Mouse (Mus musculus): Measurements from ENCODE around the gene Gm45785. TPM values are rescaled to one million over a fixed set of nuclear protein-coding genes. Genes with fewer than 3 reads are reported as not detected.
"Not testable (repeated sequence)": the region's sequence is repeated elsewhere in the genome, so short reads cannot be mapped to it uniquely, and the experiment has no call there.

Gm45785 gene
- 1 to 10 TPM in 1 of 26 experiments, under 1 TPM in 1, not detected in 24; 0.82 to 2.4 TPM for total RNA-seq (2018; cell fraction: chromatin; rRNA removed)
- not detected for total RNA-seq (2018; cell fraction: cytosol; rRNA removed)
- total RNA-seq (2018; cell fraction: nucleus; rRNA removed): not detected
- not detected in 3 replicates for polyA plus RNA-seq (2018)

DNA sequence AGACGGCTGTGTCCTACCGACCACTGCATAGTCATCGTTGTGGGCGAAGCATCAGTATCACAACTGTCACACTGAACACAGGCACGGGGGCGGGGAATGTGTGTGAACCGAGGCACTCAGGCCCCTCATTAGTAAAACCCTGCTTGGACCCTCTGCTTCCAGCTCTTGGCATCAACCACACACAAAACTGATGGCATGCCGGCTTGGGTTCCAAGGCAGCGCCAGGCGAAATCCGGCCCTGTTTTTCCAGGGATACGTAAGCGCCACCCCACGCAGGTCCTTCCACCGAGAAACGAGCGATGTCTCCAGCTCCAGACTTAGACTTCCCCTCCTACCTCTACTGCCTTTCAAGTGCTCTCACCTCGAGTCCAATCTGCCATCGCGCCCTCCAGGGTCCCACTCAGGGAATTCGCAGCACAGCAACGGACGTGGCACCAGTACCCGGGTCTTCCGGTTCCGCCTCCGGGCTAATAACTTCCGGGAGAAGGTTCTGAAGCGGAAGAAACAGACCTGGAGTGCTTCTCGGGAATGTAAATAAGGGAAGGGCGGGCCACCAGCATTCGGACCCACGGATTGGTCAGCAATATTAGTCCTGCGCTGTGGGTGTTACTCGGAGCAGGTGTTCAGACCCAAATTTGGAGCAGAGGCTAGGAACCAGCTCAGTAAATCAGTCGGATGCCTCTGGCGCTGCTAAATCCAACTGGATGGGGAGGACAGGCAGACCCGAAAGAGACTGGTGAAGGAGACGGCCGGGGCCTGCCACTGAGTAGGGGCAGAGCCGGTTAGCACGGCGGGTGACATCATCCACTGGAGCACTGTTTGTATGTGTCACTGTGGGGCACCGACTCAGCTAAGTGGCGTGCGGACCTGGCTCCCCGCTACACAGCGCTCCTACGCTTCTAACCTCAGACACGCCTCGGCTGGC, at the start of gene Gm45785:
Gene Gm45785 (minus strand): TSS at position 472 of the 925 bp plus-strand sequence.
- Histone ChIP-seq H3K4me3 (ENCODE audit: inconsistent target) (peak within 1 kb of the TSS; percentile 90), H3K79me2 (ENCODE audit: inconsistent target) (peaks cover 73% of the 10 kb centered on the region), H3K27ac (peak within 1 kb of the TSS; percentile 91), H3K36me3 (ENCODE audit: inconsistent target) (peaks cover 40% of the 10 kb centered on the region)
- WGBS (ENCODE audit: missing documents): under 1% methylated on average over 51 of the region's 51 CpGs

DNA sequence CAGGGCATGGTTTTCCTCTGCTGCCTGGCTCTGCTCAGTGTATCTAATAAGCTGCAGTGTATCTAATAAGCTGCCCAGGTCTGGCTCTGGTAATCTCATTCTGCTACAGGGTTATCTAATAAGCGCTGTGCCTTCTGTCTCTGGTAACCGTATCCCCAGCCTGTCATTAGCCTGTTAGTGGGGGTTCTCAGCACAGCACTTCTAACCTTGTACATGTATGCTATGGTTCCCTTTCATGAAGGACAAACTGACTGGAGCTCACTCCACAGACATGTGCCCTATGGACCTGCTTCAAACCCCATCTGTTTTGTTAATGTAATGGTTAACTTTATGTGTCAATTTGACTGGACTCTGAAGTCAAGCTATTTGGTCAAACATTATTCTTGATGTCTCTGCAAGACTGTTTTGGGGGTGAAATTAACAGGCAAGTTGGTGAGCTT, 49.5 kb upstream of the Gm45785 start:
- 92% methylated on average over 2 of the region's 2 CpGs for WGBS (ENCODE audit: missing documents)
- H3K4me3 ChIP-seq (ENCODE audit: inconsistent target): no peak overlapping the region

DNA sequence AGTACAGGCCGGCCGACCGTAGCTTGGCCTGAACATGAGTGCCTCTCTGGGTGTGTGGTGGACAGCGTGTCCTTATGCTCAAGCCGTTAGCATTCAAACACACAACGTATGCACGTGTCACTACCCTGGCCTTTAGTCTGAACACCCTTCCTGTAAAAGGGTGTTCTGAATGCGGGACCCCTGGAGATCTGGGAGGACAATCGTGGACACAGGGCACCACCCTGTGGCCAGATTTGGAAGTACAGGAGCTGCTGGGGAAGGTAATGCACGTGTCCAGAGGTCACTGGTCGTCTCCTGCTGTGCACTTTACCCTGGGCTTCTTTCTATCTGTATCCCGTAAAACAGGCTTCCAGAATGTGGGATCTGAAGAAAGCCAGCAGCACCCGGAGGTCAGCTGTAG, 47.1 kb upstream of the Gm45785 start:
- 28% methylated on average over 13 of the region's 13 CpGs for WGBS (ENCODE audit: missing documents)
- H3K36me3 ChIP-seq (ENCODE audit: inconsistent target): peaks cover 13% of the 10 kb centered on the region

More for the DNA sequence above, 49.5 kb upstream of the Gm45785 start:
- Histone ChIP-seq H3K27ac (no peak overlapping the region), H3K79me2 (ENCODE audit: inconsistent target) (no peaks in the 10 kb centered on the region), H3K36me3 (ENCODE audit: inconsistent target) (no peaks in the 10 kb centered on the region)

DNA sequence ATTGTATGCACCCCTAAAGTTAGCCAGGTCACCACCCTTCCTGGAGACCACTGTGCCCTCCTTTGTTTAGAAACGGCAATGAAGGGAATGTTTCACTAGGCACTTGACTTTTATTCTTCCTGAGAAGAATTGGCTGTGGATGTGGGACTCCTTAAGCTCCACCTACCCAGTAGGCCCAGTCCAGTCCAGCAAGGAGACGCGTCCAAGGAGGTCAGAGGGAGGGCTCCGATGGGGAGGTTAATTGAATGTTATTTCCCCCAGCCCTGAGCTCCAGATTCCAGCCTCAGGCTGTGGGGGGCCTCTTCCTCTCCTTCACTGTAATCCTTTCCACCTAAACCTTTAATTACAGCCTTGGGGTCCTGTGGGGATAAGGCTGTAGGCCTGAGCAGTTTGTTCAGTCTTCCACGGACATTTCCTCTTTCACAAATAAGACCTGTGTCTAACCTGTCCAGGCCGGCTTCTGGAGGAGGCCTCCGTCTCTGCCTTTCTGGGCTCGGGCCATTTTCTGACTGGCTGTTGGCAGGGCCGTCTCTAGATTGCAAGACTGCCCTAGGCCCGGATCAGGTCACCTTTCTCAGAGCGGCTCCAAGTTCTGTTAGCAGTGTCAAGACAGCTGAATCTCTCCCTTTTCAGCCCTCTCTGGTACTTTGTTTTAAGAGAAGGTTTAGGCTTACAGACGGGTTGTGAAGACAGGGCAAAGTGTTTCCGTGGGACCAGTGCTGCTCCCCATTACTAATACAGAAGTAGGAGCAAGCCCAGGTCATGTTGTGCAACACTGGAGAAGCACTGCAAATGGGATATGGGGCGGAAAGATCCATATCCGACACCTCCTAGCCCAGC, 46.1 kb upstream of the Gm45785 start:
- H3K36me3 ChIP-seq (ENCODE audit: inconsistent target): peaks cover 22% of the 10 kb centered on the region
- H3K4me3 ChIP-seq (ENCODE audit: inconsistent target): no peak overlapping the region
- WGBS (ENCODE audit: missing documents): 91% methylated on average over 15 of the region's 15 CpGs
- H3K79me2 ChIP-seq (ENCODE audit: inconsistent target): no peaks in the 10 kb centered on the region
- H3K27ac ChIP-seq: no peak overlapping the region

More for the DNA sequence above, 47.1 kb upstream of the Gm45785 start:
- no peak overlapping the region for H3K27ac ChIP-seq
- no peak overlapping the region for H3K4me3 ChIP-seq (ENCODE audit: inconsistent target)
- H3K79me2 ChIP-seq (ENCODE audit: inconsistent target): no peaks in the 10 kb centered on the region

DNA sequence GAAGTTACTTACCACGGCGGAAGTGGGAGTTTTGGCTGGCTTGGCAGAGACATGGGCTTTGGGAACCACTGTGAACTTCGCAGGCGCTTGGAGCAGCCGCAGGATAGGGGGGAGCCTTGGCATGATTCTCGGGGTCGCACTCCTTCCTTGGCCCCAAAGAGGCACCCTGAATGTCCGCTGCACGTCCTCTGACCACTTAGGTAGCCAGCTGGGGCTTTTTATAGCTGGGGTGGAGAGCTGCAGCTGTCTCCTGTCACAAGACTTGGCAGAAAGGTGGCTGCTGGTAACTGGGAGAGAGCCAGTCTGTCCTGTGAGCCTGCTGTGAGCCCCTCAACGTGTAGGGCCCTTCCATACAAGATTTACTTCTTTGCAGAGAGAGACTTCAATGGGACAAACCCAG, 44.1 kb upstream of the Gm45785 start, which contains the start of gene Cox8b:
Gene Cox8b (minus strand): TSS at position 227 of the 400 bp plus-strand sequence.
- Histone ChIP-seq H3K27ac (no peak within 1 kb of the TSS), H3K36me3 (ENCODE audit: inconsistent target) (peaks cover 38% of the 10 kb centered on the region), H3K79me2 (ENCODE audit: inconsistent target) (no peaks in the 10 kb centered on the region), H3K4me3 (ENCODE audit: inconsistent target) (no peak within 1 kb of the TSS)
- 86% methylated on average over 10 of the region's 10 CpGs for WGBS (ENCODE audit: missing documents)

DNA sequence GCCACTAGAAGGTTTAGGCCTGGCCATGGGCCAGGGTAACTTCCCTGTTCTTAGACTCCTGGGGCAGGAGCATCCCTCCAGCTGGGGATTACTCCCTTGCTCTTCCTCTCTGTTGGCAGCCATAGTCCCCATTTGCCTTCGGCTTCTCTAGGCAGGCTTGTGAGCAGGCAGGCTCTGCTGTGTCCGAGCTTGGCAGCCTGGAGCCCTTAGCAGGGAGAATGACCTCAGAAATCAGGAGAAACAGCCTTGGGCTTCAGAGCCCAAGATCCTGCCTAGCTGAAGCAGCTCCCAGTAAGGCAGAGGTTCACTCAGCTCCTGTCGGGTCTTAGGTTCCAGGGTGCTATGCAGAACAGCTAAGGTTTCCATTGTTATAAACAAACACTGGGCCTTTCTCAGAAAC, 43.0 kb upstream of the Gm45785 start:
- Histone ChIP-seq H3K27ac (no peak overlapping the region), H3K79me2 (ENCODE audit: inconsistent target) (no peaks in the 10 kb centered on the region), H3K4me3 (ENCODE audit: inconsistent target) (no peak overlapping the region), H3K36me3 (ENCODE audit: inconsistent target) (peaks cover 47% of the 10 kb centered on the region)
- WGBS (ENCODE audit: missing documents): 97% methylated on average over 3 of the region's 3 CpGs

DNA sequence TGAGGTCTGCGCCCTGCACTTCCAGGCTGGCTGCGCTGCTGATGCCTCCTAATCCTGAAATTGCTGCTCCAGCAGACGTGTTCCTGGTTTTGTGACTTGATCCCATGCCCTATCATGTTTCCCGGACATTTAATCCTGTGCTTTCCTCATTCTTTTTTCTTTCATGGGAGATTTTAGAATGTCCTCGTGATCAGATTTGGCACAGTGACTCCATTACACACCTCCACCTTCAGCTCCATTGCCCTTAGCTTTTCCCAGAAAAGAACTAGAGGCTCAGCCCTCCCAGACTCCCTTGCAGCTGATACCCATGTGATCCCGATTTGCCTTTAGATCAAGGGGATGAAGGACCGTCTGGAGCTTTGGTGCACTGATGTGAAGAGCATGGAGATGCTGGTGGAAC, 41.7 kb upstream of the Gm45785 start:
- H3K79me2 ChIP-seq (ENCODE audit: inconsistent target): no peaks in the 10 kb centered on the region
- H3K27ac ChIP-seq: no peak overlapping the region
- 98% methylated on average over 7 of the region's 7 CpGs for WGBS (ENCODE audit: missing documents)
- peaks cover 57% of the 10 kb centered on the region for H3K36me3 ChIP-seq (ENCODE audit: inconsistent target)
- H3K4me3 ChIP-seq (ENCODE audit: inconsistent target): no peak overlapping the region

DNA sequence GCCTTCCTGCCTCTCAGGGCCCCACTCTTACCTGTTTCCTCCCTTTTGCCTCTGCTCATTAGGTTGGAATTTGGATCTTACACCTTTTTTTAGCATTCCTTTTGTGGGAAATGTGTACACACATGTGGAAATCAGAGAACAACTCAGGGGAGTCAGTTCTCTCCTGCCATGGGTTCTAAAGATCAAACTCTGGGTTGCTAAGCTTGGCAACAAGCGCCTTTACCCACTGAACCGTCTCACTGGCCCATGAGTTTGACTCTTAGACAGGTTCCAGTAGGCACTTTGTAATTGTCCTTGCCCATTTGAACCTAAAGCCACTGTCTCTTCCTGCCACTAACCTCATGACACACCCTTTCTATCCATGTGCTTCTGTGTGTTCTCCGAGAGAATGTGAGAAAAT, 38.5 kb upstream of the Gm45785 start:
- no peak overlapping the region for H3K27ac ChIP-seq
- 97% methylated on average over 3 of the region's 3 CpGs for WGBS (ENCODE audit: missing documents)
- H3K4me3 ChIP-seq (ENCODE audit: inconsistent target): no peak overlapping the region
- H3K79me2 ChIP-seq (ENCODE audit: inconsistent target): no peaks in the 10 kb centered on the region
- peaks cover 73% of the 10 kb centered on the region for H3K36me3 ChIP-seq (ENCODE audit: inconsistent target)

DNA sequence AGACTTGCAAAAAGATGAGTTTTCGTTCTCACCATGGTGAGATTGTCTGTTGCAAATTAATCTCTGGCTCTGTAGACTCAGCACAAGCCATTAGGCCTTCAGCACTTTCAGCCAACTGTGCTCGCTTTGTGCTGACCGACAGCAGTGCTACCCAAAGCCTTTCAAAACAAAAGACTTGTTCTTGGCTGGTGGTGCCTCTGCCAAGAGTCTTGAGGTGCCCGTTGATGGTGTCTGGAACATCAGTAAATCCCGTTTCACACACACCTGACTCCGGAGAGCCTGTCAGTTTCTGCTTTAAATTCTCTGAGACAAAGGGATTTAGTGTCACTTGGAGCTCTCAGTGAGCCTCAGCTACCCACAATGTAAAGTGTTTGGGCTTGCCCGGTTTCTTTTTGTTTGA, 37.9 kb upstream of the Gm45785 start:
- H3K4me3 ChIP-seq (ENCODE audit: inconsistent target): no peak overlapping the region
- no peaks in the 10 kb centered on the region for H3K79me2 ChIP-seq (ENCODE audit: inconsistent target)
- peaks cover 74% of the 10 kb centered on the region for H3K36me3 ChIP-seq (ENCODE audit: inconsistent target)
- no peak overlapping the region for H3K27ac ChIP-seq
- 94% methylated on average over 7 of the region's 7 CpGs for WGBS (ENCODE audit: missing documents)

DNA sequence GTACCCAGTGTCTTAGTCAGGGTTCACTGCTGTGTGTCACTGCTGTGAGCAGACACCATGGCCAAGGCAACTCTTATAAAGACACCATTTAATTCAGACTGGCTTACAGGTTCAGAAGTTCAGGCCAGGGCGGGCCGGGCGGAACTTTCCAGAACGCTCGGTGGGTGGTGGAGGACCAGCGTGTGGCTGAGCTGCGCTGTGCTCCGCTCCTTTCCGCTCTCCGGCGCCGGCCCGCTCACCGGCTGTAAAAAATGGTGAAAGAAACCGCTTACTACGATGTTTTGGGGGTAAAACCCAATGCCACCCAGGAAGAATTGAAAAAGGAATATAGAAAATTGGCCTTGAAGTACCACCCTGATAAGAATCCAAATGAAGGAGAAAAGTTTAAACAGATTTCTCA, 34.5 kb upstream of the Gm45785 start:
- H3K4me3 ChIP-seq (ENCODE audit: inconsistent target); H3K27ac ChIP-seq; H3K79me2 ChIP-seq (ENCODE audit: inconsistent target): not testable (repeated sequence)
- WGBS (ENCODE audit: missing documents): 99% methylated on average over 8 of the region's 16 CpGs
- H3K36me3 ChIP-seq (ENCODE audit: inconsistent target): peaks cover 75% of the 10 kb centered on the region

DNA sequence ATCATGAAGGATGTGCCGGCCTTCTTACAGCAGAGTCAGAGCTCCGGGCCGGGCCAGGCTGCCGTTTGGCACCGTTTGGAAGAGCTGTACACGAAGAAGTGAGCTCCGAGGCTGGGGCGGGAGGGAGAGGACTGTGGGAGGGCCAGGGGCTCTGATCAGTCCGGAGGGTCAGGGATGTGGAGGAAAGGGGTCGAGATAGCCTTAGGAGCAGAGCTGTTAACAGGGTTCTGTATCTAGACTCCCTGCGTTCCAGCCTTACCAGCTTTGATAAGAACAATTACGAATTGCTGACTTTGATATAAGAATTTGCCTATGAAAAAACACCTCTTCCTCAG, 26.3 kb upstream of the Gm45785 start:
- Histone ChIP-seq H3K27ac (peak overlapping the region; percentile 90), H3K4me3 (ENCODE audit: inconsistent target) (peak overlapping the region; percentile 100), H3K79me2 (ENCODE audit: inconsistent target) (peaks cover 85% of the 10 kb centered on the region), H3K36me3 (ENCODE audit: inconsistent target) (peaks cover 26% of the 10 kb centered on the region; the same call in 1 of the 2 replicates)
- 0% methylated on average over 12 of the region's 12 CpGs for WGBS (ENCODE audit: missing documents)

DNA sequence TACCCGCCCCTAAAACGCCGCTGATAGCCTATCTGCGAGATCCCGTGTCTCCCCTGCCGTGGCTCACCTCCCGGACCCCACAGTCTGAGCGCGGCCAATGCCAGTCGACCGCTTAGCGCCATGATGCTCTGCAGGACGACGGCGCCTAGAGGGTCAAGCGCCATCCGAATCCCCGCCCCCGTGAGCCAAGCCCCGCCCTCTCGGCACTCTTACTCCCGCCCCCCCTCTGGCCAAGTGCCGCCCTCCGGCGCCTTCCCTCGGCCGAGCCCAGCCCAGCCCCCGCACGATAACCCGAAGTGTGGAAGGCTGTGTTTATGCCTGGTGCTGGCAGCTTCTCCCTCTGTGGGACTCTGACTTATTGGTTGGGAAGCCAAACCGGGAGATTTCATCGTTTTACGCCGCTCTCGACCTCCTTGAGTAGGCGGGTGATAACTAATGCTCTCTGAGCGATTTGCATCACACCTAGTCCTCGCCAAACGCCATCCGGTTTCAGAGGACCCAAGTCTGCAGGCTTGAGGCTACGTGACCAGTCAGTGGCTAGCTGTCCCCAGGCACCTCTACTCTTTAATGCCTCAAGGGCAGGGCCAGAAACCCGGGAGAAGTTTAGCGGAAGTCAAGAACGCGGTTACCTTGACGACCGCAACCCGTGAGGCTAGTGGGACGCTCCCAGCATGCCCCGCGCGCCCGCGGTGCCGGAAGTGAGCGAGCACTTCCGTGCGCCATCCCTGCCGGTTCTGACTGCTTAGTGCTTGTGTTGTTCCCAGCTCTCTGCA, 25.8 kb upstream of the Gm45785 start, which contains the start of the genes Psmd13 and Sirt3:
Gene Psmd13 (plus strand): TSS at position 273 of the 773 bp plus-strand sequence.
Gene Sirt3 (minus strand): TSS at position 614 of the 773 bp plus-strand sequence.
- Histone ChIP-seq H3K27ac (peak within 1 kb of the TSS; percentile 90), H3K4me3 (ENCODE audit: inconsistent target) (peak within 1 kb of the TSS; percentile 100), H3K36me3 (ENCODE audit: inconsistent target) (peaks cover 21% of the 10 kb centered on the region; the same call in 1 of the 2 replicates), H3K79me2 (ENCODE audit: inconsistent target) (peaks cover 85% of the 10 kb centered on the region)
- under 1% methylated on average over 59 of the region's 59 CpGs for WGBS (ENCODE audit: missing documents)

DNA sequence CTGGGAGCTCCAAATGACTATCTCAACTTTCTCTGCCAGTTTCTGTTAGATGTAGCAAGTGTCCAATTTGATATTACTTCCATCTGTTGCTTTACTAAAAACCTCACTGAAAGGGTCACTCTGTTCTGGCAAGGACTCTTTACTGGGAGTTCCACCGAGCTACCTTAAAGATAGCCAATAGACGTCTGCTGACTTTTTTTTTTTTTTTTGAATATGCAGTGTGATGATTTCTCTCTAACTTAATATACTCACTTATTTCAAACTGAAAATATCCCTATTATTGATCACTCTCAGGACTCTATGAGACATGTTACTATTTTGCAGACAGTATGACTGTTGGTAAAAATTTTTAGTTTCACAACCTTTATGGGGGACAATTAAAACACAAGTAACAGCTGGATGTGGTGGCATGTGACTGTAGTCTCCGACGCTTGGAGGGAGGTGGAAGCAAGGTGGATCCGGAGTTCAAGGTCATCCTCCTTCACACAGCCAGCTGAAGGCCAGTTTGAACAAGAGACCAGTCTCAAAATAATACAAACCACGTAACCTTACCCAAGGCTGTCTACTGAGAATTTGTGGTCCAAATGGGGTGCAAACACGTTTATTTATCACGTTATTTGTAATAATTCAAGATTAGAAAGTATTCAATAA, 24.9 kb upstream of the Gm45785 start:
- peaks cover 78% of the 10 kb centered on the region for H3K79me2 ChIP-seq (ENCODE audit: inconsistent target)
- WGBS (ENCODE audit: missing documents): 3% methylated on average over 8 of the region's 8 CpGs
- peak overlapping the region; percentile 59 for H3K27ac ChIP-seq
- peaks cover 12% of the 10 kb centered on the region; the same call in 1 of the 2 replicates for H3K36me3 ChIP-seq (ENCODE audit: inconsistent target)
- H3K4me3 ChIP-seq (ENCODE audit: inconsistent target): peak overlapping the region; percentile 100

Measured in macrophage (primary cell).